Mouse (Mus musculus) kidney, adult 2 months (tissue): ENCODE measurements around the gene Ifi35. TPM values are rescaled to one million over a fixed set of nuclear protein-coding genes. Genes with fewer than 3 reads are reported as not detected.
A peak's percentile ranks its signal among the peaks of the same experiment; 100 is the strongest.
"Not testable (repeated sequence)": the region's sequence is repeated elsewhere in the genome, so short reads cannot be mapped to it uniquely, and the experiment has no call there.

Experiments used
- DNase-seq: peaks from one replicate; pipeline ENCODE4 v3.0.0; 2021
- H3K27ac ChIP-seq: fragments of 200-500 bp; 2 replicates; pipeline ENCODE4 v1.5.1; 2012; ENCODE audit warnings: low read depth, low read length, control low read depth, inconsistent platforms; ENCODE audit not compliant: insufficient read depth
- H3K27me3 ChIP-seq: fragments of 200-500 bp; replicated peaks from 2 replicates; pipeline ENCODE4 v1.6.1; 2012; ENCODE audit warnings: mild to moderate bottlenecking, moderate library complexity, low read length, inconsistent platforms; ENCODE audit not compliant: control insufficient read depth, insufficient read depth
- H3K36me3 ChIP-seq: fragments of 200-500 bp; 2 replicates; pipeline ENCODE4 v1.6.1; 2012; ENCODE audit warnings: mild to moderate bottlenecking, moderate library complexity, low read length, inconsistent platforms; ENCODE audit not compliant: control insufficient read depth, insufficient read depth
- H3K4me1 ChIP-seq: fragments of 200-500 bp; 2 replicates; pipeline ENCODE4 v1.6.1; 2011; ENCODE audit warnings: low read length; ENCODE audit not compliant: control insufficient read depth, insufficient read depth
- H3K4me3 ChIP-seq: fragments of 200-500 bp; 2 replicates; pipeline ENCODE4 v1.5.1; 2011; ENCODE audit warnings: mild to moderate bottlenecking, low read depth, low read length, control low read depth; ENCODE audit not compliant: insufficient read depth
- CTCF ChIP-seq: fragments of 200-500 bp; conservative IDR thresholded peaks from 2 replicates; pipeline ENCODE4 v1.5.1; 2011; ENCODE audit warnings: low read depth, mild to moderate bottlenecking, control low read depth, low read length, moderate library complexity, mixed read lengths; ENCODE audit not compliant: insufficient read depth, insufficient read length
- POLR2A ChIP-seq: fragments of 200-500 bp; IDR thresholded peaks from one replicate; pipeline ENCODE4 v1.6.1; 2011; ENCODE audit warnings: low read depth, low read length, control low read depth
- WGBS: fragments of 180-500 bp; shearing (Covaris S2); methylation state at CpG from one replicate; pipeline ENCODE4 v1.1.7; 2018; 5-methylcytosine and 5-hydroxymethylcytosine counted together
- polyA plus RNA-seq: library from polyadenylated mRNA; depleted of rRNA; stranded (reverse); fragments of >200 nt; gene quantifications from 2 replicates; pipeline ENCODE4 v1.2.3, GENCODE M21; 2012

Gene Ifi35
- polyA plus RNA-seq, 1 experiment = 29.6 TPM

DNA sequence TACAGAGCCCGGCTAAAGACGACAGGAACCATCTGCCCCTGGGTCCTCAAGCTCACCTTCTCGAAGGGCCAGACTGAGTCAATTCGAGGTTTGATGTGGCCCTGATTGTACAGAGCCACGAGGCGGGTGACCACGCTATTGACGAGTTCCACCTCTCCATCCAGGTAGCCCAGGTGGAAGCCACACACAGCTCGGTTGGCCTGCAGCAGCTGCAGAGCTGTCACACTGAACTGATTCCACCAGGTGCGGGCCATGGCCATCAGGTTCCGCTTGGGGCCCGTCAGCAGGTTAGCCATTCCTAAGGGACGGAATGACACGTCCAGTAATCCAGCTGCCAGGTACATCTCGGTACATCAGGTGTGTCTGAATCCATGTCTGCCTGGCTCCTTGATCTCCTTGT is 12.1 kb downstream of the Ifi35 start:
- 83% methylated on average over 15 of the region's 15 CpGs for WGBS
- H3K4me1 ChIP-seq = peaks cover 11% of the 10 kb centered on the region; the same call in 1 of the 2 replicates
- DNase-seq = no peak
- no peaks in the 10 kb centered on the region for H3K27me3 ChIP-seq
- no peak overlapping the region for H3K27ac ChIP-seq
- no peaks in the 10 kb centered on the region for H3K36me3 ChIP-seq
- TF ChIP-seq CTCF (no peak), POLR2A (no peak)
- no peak overlapping the region for H3K4me3 ChIP-seq

DNA sequence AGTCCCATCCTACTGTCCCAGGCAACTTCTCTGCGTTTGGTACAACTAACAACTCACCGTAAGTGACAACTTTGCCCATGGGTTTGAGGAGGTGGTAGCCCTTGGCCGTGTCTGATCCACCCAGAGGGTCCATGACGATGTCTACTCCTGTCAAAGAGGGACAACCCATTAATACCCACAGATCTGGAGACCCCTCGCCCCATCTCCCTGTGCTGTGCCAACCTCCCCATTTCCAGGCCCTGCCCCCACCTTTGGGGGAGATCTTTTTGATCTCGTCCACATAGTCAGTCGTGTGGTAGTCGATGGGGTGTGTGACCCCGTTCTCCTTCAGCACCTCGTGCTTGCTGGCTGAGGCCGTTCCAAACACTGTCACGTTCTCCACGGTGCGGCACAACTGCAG is 13.9 kb downstream of the Ifi35 start:
- no peaks in the 10 kb centered on the region for H3K27me3 ChIP-seq
- peaks cover 11% of the 10 kb centered on the region; the same call in 1 of the 2 replicates for H3K4me1 ChIP-seq
- H3K36me3 ChIP-seq = no peaks in the 10 kb centered on the region
- no peak overlapping the region for H3K27ac ChIP-seq
- no peak for DNase-seq
- no peak for TF ChIP-seq POLR2A
- TF ChIP-seq CTCF = no peak
- 80% methylated on average over 14 of the region's 14 CpGs for WGBS
- no peak overlapping the region for H3K4me3 ChIP-seq

DNA sequence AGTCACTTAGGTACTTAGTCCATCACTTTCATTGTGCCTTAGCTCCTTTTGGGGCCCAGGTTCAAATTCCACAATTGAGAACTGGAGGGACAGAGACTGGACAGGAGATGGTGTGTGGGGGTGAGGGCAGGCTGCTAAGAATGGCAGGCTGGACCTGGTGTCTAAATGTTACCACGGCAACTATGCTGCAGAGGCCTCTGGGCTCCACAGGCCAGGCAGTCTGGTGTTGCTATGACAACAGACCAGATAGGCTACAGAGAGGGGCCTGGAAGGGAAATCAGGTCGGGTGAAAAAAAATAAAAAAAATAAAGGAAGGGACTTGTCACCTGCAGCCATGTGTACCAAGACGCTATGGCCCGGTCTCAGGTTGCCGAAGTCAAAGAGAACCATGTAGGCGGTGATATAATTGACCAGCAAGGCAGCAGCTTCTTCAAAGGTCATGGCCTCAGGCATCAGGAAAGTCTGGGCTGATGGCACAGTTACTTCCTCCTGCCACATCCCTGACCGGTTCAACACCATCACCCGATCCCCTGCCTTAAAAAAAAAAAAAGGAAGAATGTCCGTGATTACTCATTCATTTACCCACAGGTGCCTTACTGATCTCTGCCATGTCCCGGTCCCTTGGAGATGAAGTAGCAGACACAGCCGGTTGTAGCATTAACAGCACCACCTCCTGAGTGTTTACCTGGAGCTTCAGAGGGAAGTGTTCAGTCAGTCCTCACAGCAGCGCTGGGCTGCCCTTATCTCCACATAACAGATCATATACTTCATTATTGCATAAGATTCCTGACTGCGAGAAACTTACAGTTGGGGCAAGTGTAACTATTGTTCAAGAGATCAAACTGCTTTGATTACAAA is 14.6 kb downstream of the Ifi35 start:
- Histone ChIP-seq H3K36me3 (no peaks in the 10 kb centered on the region), H3K4me1 (peaks cover 11% of the 10 kb centered on the region; the same call in 1 of the 2 replicates), H3K27ac (no peak overlapping the region), H3K27me3 (no peaks in the 10 kb centered on the region), H3K4me3 (no peak overlapping the region)
- 43% methylated on average over 13 of the region's 13 CpGs for WGBS
- no peak for TF ChIP-seq POLR2A
- TF ChIP-seq CTCF = no peak
- no peak for DNase-seq

DNA sequence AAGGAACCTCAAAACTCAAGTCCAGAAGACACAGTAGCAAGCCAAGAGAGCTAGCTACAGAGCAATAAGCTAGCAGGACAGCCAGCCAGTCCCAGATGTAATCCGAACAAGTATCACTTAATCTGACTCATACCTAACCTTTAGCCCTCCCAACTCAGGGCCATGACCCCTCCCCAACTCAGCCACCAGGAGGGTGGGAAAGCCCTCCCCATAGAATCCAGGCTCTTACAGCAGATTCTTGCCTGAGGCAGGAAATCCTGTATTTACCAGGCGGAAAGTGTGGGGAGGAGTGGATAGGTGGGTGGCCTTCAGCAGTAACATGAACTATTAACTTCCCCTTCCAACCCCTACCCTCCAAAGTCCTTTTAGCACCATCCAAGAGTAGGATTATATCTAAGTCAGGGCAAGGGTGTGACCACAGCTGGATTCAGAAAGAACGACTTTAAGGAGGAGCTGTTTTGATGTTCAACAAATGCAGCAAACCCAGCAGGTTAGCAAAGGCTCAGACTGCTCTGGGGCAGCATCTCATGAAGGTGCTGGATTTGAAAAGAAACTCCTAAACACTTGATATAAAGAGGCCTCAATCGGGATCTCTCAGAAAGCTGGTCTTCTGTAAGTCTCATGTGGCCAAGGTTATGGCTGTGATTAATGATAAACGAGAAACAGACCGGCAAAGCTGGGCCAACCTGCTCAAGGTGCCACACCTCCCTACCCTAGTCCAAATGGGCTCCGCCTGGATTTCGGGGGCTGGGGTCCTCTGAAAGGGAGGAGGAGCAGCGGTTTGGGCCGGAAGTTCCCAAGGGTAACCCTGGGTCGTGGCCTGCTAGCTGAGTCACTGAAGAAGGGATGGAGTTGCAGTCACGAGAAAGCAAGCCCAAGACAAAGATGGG is 16.2 kb downstream of the Ifi35 start, which contains the start of gene Rnd2:
Rnd2 (plus strand) TSS at position 789 of the 890 bp plus-strand sequence.
- no peak for TF ChIP-seq CTCF
- no peak for TF ChIP-seq POLR2A
- 6% methylated on average over 12 of the region's 12 CpGs for WGBS

DNA sequence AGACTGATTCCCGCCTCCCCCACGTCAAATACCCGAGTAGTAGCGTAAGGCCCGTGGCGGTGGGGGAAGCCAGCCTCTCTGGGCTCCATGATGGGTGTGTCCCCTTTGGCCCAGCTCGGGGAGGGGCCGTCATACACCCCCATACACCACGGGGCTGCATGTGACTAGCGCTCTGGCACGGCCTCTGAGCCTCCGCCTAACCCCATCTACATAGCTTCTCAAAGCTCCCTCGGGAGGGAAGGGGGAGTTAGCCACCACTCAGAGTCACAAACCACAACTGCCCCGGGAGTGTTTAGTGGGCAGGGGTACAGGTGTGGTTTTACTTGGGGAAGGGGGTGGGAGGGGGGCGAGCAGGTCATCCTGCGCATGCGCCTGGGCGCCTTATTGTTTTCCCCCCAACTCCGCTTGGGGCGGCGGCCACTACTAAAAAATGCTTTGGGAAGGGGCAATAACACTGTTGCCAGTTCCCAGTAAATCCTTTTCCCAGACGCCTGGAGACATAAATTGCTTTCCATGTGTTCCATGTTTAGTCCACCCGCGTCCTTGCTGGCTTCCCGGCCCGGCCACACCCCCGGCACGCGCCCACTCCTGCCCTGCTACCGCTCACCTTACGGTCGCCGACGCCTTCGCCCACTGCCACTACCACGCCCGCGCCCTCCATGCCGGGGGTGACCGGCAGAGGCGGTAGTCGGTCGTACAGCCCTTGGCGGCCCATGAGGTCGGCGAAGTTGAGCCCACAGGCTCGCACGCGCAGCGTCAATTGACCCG is 17.1 kb downstream of the Ifi35 start:
- H3K36me3 ChIP-seq = no peaks in the 10 kb centered on the region
- peak; percentile 59 for DNase-seq
- peak overlapping the region; percentile 56 for H3K4me3 ChIP-seq
- WGBS = under 1% methylated on average over 51 of the region's 51 CpGs
- peak overlapping the region; percentile 69 for H3K27ac ChIP-seq
- H3K4me1 ChIP-seq = peaks cover 11% of the 10 kb centered on the region; the same call in 1 of the 2 replicates
- no peaks in the 10 kb centered on the region for H3K27me3 ChIP-seq
- TF ChIP-seq CTCF (no peak), POLR2A (no peak)

More for the DNA sequence above, 16.2 kb downstream of the Ifi35 start, which contains the start of gene Rnd2:
- H3K27ac ChIP-seq = peak within 1 kb of the TSS; percentile 69
- no peaks in the 10 kb centered on the region for H3K36me3 ChIP-seq
- H3K4me3 ChIP-seq = peak within 1 kb of the TSS; percentile 56
- DNase-seq = peak; percentile 66
- no peaks in the 10 kb centered on the region for H3K27me3 ChIP-seq
- H3K4me1 ChIP-seq = peaks cover 11% of the 10 kb centered on the region; the same call in 1 of the 2 replicates

DNA sequence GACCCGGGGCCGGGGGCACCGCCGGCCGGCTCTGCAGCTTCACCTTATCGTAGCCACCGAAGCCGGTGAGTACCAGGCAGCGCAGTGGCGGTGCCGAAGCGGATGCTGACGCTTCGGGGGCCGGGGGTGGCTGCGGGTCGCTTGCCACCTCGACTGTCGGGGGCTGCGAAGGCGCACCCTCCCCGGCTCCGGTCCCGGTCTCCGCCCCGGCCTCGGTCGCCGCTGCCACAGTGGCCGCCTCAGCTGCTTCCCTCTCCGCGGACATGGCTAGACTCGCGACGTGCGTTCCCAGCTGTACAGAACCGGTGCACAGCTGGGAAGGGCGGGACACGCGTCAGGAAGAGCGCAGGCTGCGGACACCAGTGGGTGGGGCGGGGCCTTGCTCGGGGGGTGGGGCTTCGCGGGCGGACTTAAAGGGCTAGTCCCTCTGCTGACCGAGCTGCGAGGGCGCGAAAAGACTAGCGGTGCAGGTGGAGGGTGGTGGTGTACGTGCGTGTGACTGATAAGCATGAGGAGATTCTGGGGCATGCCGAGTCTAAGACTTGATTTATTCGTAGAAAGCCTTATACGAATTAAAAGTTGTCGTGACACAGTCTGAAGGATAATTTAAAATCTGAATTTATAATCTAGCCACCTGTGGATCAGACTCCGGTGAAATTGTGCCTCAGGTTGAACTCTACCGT is 17.8 kb downstream of the Ifi35 start, which contains the start of gene Vat1:
Vat1 (minus strand) TSS at position 362 of the 683 bp plus-strand sequence.
- H3K4me1 ChIP-seq = peaks cover 11% of the 10 kb centered on the region; the same call in 1 of the 2 replicates
- peak within 1 kb of the TSS; percentile 69 for H3K27ac ChIP-seq

DNA sequence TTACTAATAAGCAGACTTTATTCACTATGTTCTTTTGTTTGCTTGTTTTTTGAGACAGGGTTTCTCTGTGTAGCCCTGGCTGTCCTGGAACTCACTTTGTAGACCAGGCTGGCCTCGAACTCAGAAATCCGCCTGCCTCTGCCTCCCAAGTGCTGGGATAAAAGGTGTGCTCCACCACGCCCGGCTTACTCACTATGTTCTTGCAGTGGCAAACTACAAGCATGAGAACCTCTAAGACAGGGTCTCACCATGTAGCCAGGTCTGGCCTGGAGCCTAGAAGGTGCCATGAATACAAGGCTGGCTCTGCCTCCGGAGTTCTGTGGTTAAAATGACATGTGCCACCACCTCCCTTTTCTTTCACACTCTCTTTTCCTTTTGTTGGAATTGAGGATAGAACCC is 18.3 kb downstream of the Ifi35 start:
- peaks cover 11% of the 10 kb centered on the region; the same call in 1 of the 2 replicates for H3K4me1 ChIP-seq
- not testable (repeated sequence) for DNase-seq, H3K36me3 ChIP-seq, H3K27ac ChIP-seq, H3K4me3 ChIP-seq, H3K27me3 ChIP-seq
- WGBS = 49% methylated on average over 5 of the region's 5 CpGs

More for the DNA sequence above, 17.8 kb downstream of the Ifi35 start, which contains the start of gene Vat1:
- WGBS = 1% methylated on average over 59 of the region's 60 CpGs
- Histone ChIP-seq H3K27me3 (no peaks in the 10 kb centered on the region), H3K4me3 (peak within 1 kb of the TSS; percentile 56), H3K36me3 (no peaks in the 10 kb centered on the region)
- DNase-seq = peak; percentile 81
- TF ChIP-seq POLR2A (no peak), CTCF (no peak)
